Mouse (Mus musculus): ENCODE results near the gene Rbpms2. TPM values are rescaled to one million over a fixed set of nuclear protein-coding genes. Genes with fewer than 3 reads are reported as not detected.
A peak's percentile ranks its signal among the peaks of the same experiment; 100 is the strongest.

The Rbpms2 gene
- total and polyA plus RNA-seq, 3 experiments, result 29.4 to 102 (median 32.5) TPM

DNA sequence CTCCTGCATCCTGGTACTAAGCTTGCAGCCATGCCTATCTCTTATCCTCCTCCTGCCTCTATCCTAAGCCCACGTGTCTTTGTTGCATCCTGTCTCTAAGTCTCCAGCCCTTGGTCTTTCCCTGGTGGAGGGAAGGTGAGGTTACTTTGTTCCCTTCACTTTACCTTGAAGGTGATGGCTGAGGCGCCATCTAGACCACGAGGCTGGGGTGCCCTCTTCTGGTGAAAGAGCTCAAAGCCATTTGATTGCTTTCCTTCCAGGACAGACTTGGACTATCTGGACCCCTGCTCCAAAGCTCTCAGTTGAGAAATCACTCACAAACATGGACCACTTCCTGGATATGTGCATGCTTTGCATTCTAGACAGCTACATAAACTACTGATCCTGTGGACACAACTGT, 34.7 kb downstream of the Rbpms2 start:
- Histone ChIP-seq H3K79me2 (replicated peaks; ENCODE audit: control insufficient read depth, insufficient read depth, low read length) (no peaks in the 10 kb centered on the region), H3K4me1 (ENCODE audit: control insufficient read depth, insufficient read depth, low read length) (peaks cover 4% of the 10 kb centered on the region), H3K9ac (ENCODE audit: low read depth, low read length) (no peak overlapping the region), H3K4me3 (no peak overlapping the region), H3K27me3 (ENCODE audit: control insufficient read depth, insufficient read depth, low read length) (no peaks in the 10 kb centered on the region), H3K27ac (no peak overlapping the region), H3K36me3 (ENCODE audit: control insufficient read depth, insufficient read depth, low read length) (no peaks in the 10 kb centered on the region)
- WGBS, result under 1% methylated on average over 3 of the region's 3 CpGs
- intact Hi-C loops (cut with DNase I), result loop anchor here (1.0 to 5.0 kb wide), 3 partner anchors 37 to 139 kb away; partner anchors contain the start of gene Rbpms2
- DNase-seq, result peak; percentile 58 to 75
- TF ChIP-seq POLR2A (IDR thresholded peaks at IDR 0.05; ENCODE audit: insufficient read depth, low read depth, low read length) (no peak), CTCF (IDR thresholded peaks at IDR 0.05) (peak; percentile 94), EP300 (IDR thresholded peaks at IDR 0.05; ENCODE audit: insufficient read depth, low read depth, low read length) (peak; percentile 83; the same call in 1 of the 2 replicates)

DNA sequence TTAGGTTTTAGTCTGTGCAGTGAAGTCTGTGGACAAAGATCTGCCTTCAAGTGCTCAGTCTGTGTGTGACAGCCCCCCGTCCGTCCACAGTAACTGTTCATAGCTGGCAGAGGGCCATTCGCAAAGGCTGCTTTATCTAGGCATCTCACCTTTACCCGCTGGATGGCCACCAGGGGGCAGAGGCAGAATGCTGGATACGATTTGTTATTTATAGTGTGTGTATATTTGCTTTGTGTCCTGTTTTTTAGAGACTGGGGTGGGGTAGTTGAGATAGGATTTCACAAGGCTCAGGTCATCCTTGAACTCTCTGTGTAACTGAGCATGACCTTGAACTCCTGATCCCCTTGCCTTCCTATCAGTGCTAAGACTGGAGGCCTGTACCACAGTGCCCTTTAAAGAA, 36.6 kb downstream of the Rbpms2 start:
- Histone ChIP-seq H3K4me1 (ENCODE audit: control insufficient read depth, insufficient read depth, low read length) (peaks cover 4% of the 10 kb centered on the region), H3K79me2 (replicated peaks; ENCODE audit: control insufficient read depth, insufficient read depth, low read length) (no peaks in the 10 kb centered on the region), H3K27ac (no peak overlapping the region), H3K9ac (ENCODE audit: low read depth, low read length) (no peak overlapping the region), H3K36me3 (ENCODE audit: control insufficient read depth, insufficient read depth, low read length) (no peaks in the 10 kb centered on the region), H3K4me3 (no peak overlapping the region), H3K27me3 (ENCODE audit: control insufficient read depth, insufficient read depth, low read length) (no peaks in the 10 kb centered on the region)
- DNase-seq, result peak; percentile 68 to 76
- intact Hi-C loops (cut with DNase I), result loop anchor here (1.0 to 2.0 kb wide), 2 partner anchors 163 to 185 kb away; no protein-coding TSS in a partner anchor
- no peak for TF ChIP-seq POLR2A (IDR thresholded peaks at IDR 0.05; ENCODE audit: insufficient read depth, low read depth, low read length)
- TF ChIP-seq CTCF (IDR thresholded peaks at IDR 0.05), result peak; percentile 86
- TF ChIP-seq EP300 (IDR thresholded peaks at IDR 0.05; ENCODE audit: insufficient read depth, low read depth, low read length), result 0 out of 2 replicates have a peak, but pooled peaks have one; percentile 48
- WGBS, result 5% methylated on average over 5 of the region's 5 CpGs

DNA sequence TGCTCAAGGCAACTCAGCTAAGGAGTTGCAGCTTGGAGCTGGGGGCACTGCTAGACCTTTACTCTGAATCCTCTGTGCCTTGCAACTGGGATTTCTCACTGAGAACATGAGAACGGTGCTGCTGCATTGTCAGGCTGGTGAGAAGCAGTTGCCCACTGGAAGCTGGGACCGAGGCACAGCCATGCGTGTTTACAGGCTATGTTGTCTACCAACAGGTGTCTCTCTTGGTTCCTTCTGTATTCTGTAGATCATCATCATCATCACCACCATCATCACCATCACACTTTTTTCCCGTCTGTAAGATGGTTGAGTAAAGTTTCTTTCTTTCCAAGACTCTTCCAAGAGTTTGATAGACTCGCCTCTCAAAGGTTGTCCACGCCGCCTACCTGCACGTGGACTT, 38.3 kb downstream of the Rbpms2 start, which contains the start of gene Oaz2:
TSS of gene Oaz2 (plus strand) at position 301 of the 400 bp plus-strand sequence.
- no peak for DNase-seq
- no peaks in the 10 kb centered on the region for H3K36me3 ChIP-seq (ENCODE audit: control insufficient read depth, insufficient read depth, low read length)
- no peak within 1 kb of the TSS for H3K9ac ChIP-seq (ENCODE audit: low read depth, low read length)
- H3K4me1 ChIP-seq (ENCODE audit: control insufficient read depth, insufficient read depth, low read length), result peaks cover 10% of the 10 kb centered on the region
- intact Hi-C loops (cut with DNase I), result loop anchor here (2.0 kb wide), 1 partner anchor 161 kb away; no protein-coding TSS in a partner anchor
- H3K27ac ChIP-seq, result no peak within 1 kb of the TSS
- H3K79me2 ChIP-seq (replicated peaks; ENCODE audit: control insufficient read depth, insufficient read depth, low read length), result no peaks in the 10 kb centered on the region
- no peak within 1 kb of the TSS for H3K4me3 ChIP-seq
- H3K27me3 ChIP-seq (ENCODE audit: control insufficient read depth, insufficient read depth, low read length), result no peaks in the 10 kb centered on the region
- no peak for TF ChIP-seq POLR2A (IDR thresholded peaks at IDR 0.05; ENCODE audit: insufficient read depth, low read depth, low read length)
- TF ChIP-seq CTCF (IDR thresholded peaks at IDR 0.05), result no peak
- no peak for TF ChIP-seq EP300 (IDR thresholded peaks at IDR 0.05; ENCODE audit: insufficient read depth, low read depth, low read length)
- WGBS, result 95% methylated on average over 8 of the region's 8 CpGs

DNA sequence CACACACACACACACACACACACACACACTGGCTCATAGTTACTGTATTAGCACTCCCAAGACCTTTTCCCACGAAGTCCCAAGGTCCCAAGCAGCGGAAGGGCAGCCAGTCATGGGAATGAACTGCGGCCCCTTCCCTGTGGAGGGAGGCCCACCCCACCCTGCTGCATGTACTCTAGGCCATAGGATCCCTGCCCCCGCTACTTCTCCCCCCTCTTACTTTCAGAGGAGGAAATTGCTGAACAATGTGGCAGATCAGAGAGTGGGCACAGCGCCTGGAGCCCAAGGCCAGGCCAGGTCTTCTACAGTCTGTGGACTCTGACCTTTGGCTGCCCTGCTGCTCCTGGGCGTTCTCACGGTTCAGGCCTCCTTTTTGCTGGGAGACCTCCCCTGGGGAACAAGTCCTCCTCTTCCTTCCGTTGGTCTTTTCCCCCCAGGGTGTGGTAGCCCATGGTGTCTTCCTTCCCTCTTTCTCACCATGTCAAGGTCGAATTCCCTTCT, 42.0 kb downstream of the Rbpms2 start:
- Histone ChIP-seq H3K79me2 (replicated peaks; ENCODE audit: control insufficient read depth, insufficient read depth, low read length) (no peaks in the 10 kb centered on the region), H3K27me3 (ENCODE audit: control insufficient read depth, insufficient read depth, low read length) (no peaks in the 10 kb centered on the region), H3K4me1 (ENCODE audit: control insufficient read depth, insufficient read depth, low read length) (peaks cover 14% of the 10 kb centered on the region), H3K27ac (peak overlapping the region; percentile 83), H3K36me3 (ENCODE audit: control insufficient read depth, insufficient read depth, low read length) (no peaks in the 10 kb centered on the region), H3K4me3 (no peak overlapping the region), H3K9ac (ENCODE audit: low read depth, low read length) (no peak overlapping the region)
- peak; percentile 77 to 85 for DNase-seq
- intact Hi-C loops (cut with DNase I), result loop anchor here (10.0 kb wide), 1 partner anchor 333 kb away; no protein-coding TSS in a partner anchor
- TF ChIP-seq CTCF (IDR thresholded peaks at IDR 0.05), result no peak
- peak; percentile 90 for TF ChIP-seq EP300 (IDR thresholded peaks at IDR 0.05; ENCODE audit: insufficient read depth, low read depth, low read length)
- 36% methylated on average over 9 of the region's 9 CpGs for WGBS

DNA sequence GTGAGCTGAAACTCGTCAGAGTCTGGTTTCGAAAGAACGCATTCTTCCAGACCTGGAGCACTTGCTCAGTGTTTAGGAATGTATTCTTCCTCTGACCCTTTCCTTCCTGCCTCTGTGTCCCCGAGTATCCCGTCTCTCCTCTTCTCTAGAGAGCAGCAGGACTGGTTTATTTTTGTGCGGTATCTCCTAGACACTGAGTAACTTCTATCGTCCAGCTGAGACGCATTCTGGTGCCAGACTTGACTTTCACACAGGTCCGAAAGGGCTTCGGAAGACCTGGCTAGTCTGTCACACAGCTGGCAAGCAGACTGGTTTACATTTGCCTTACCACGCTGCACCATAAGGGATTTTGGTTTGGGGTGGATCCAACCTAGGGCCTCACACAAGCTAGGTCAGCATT, 43.5 kb downstream of the Rbpms2 start:
- Histone ChIP-seq H3K4me1 (ENCODE audit: control insufficient read depth, insufficient read depth, low read length) (peaks cover 15% of the 10 kb centered on the region), H3K9ac (ENCODE audit: low read depth, low read length) (peak overlapping the region; percentile 4; the same call in 1 of the 2 replicates), H3K27me3 (ENCODE audit: control insufficient read depth, insufficient read depth, low read length) (no peaks in the 10 kb centered on the region), H3K79me2 (replicated peaks; ENCODE audit: control insufficient read depth, insufficient read depth, low read length) (no peaks in the 10 kb centered on the region), H3K27ac (peak overlapping the region; percentile 68), H3K4me3 (no peak overlapping the region), H3K36me3 (ENCODE audit: control insufficient read depth, insufficient read depth, low read length) (peaks cover 3% of the 10 kb centered on the region; the same call in 1 of the 2 replicates)
- peak in 1 of 2 experiments; percentile 22 for DNase-seq
- intact Hi-C loops (cut with DNase I), result loop anchor here (10.0 kb wide), 1 partner anchor 332 kb away; no protein-coding TSS in a partner anchor
- TF ChIP-seq EP300 (IDR thresholded peaks at IDR 0.05; ENCODE audit: insufficient read depth, low read depth, low read length), result no peak
- TF ChIP-seq POLR2A (IDR thresholded peaks at IDR 0.05; ENCODE audit: insufficient read depth, low read depth, low read length), result no peak
- no peak for TF ChIP-seq CTCF (IDR thresholded peaks at IDR 0.05)
- 4% methylated on average over 11 of the region's 11 CpGs for WGBS

Measured in heart, adult 2 months (tissue).